Mouse (Mus musculus): ENCODE results near the gene Foxp4.

DNA sequence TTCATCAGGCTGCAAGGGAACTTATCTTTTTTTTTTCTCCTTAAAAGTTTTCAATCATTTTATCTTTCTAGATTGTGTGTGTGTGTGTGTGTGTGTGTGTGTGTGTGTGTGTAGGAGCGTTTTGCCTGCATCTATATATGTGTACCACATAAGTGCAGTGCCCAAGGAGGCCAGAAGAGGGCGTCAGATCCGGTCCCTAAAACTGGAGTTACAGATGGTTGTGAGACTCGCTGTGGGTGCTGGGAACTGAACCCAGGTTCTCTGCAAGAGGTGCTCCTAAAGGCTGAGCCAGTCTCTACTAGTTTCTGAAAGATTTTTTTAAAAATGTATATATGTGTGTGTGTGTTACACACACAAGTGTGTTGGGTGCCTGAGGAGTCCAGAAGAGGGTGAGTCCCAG is 5.0 kb upstream of the Foxp4 start:
- TF ChIP-seq POLR2A (IDR thresholded peaks at IDR 0.05; ENCODE audit: control insufficient read depth, extremely low read depth, insufficient read depth, low read length, poor library complexity) (no peak), CTCF (IDR thresholded peaks at IDR 0.05; ENCODE audit: borderline replicate concordance, control insufficient read depth, extremely low read depth, insufficient read depth, low read length, poor library complexity) (no peak)
